Mouse (Mus musculus) kidney, embryonic 14.5 days (tissue): ENCODE data around the gene Papss2. TPM values are rescaled to one million over a fixed set of nuclear protein-coding genes. Genes with fewer than 3 reads are reported as not detected.
"Not testable (repeated sequence)": the region's sequence is repeated elsewhere in the genome, so short reads cannot be mapped to it uniquely, and the experiment has no call there.

Experiments
- ATAC-seq: fragments of 200-750 bp; cut with Nextera tagmentation; 2 replicates; pipeline ENCODE4 v1.8.0; 2017; ENCODE audit warnings: moderate number of reproducible peaks, mild to moderate bottlenecking, moderate TSS enrichment, moderate library complexity; ENCODE audit not compliant: low FRiP score, low TSS enrichment
- H3K27ac ChIP-seq: fragments of 300-500 bp; sonication (generic); 2 replicates; pipeline ENCODE4 v1.5.1; 2014; ENCODE audit warnings: low read depth, mild to moderate bottlenecking, low read length, moderate library complexity, mixed read lengths
- H3K27me3 ChIP-seq: fragments of 300-500 bp; sonication (generic); 2 replicates; pipeline ENCODE4 v1.6.1; 2014; ENCODE audit warnings: mild to moderate bottlenecking, low read length; ENCODE audit not compliant: control insufficient read depth, insufficient read depth
- H3K36me3 ChIP-seq: fragments of 300-500 bp; sonication (generic); 2 replicates; pipeline ENCODE4 v1.6.1; 2014; ENCODE audit warnings: low read length, mixed read lengths; ENCODE audit not compliant: control insufficient read depth, insufficient read depth
- H3K4me1 ChIP-seq: fragments of 300-500 bp; sonication (generic); 2 replicates; pipeline ENCODE4 v1.6.1; 2014; ENCODE audit warnings: low read length, mixed read lengths; ENCODE audit not compliant: control insufficient read depth, insufficient read depth
- H3K4me2 ChIP-seq: fragments of 300-500 bp; sonication (generic); replicated peaks from 2 replicates; pipeline ENCODE4 v1.6.1; 2014; ENCODE audit warnings: low read depth, mild to moderate bottlenecking, low read length
- H3K4me3 ChIP-seq: fragments of 300-500 bp; sonication (generic); 2 replicates; pipeline ENCODE4 v1.5.1; 2014; ENCODE audit warnings: mild to moderate bottlenecking, low read length
- H3K9ac ChIP-seq: fragments of 300-500 bp; sonication (generic); 2 replicates; pipeline ENCODE4 v1.6.1; 2014; ENCODE audit warnings: low read depth, mild to moderate bottlenecking, low read length, moderate library complexity
- H3K9me3 ChIP-seq: fragments of 300-500 bp; sonication (generic); 2 replicates; pipeline ENCODE4 v1.6.1; 2016; ENCODE audit warnings: low read length; ENCODE audit not compliant: control insufficient read depth
- WGBS: fragments of 180-500 bp; shearing (Covaris S2); extraction: QIAGEN DNeasy Blood & Tissue Kit; methylation state at CpG from one replicate; pipeline ENCODE4 v1.1.7; 2014; 5-methylcytosine and 5-hydroxymethylcytosine counted together
- polyA plus RNA-seq: library from polyadenylated mRNA; unstranded; fragments of >200 nt; fragmentation: Nextera tagmentation; extraction: Ambion mirVana; gene quantifications from 2 replicates; pipeline ENCODE4 v1.2.1, GENCODE M21; 2014

Gene Papss2
- polyA plus RNA-seq, 1 experiment from 2014 or later = 19.1 TPM

- no peaks in the 10 kb centered on the region for H3K4me1 ChIP-seq
- no peak overlapping the region for H3K9ac ChIP-seq
- H3K4me2 ChIP-seq = no peak overlapping the region
- H3K9me3 ChIP-seq = no peaks in the 10 kb centered on the region
- H3K4me3 ChIP-seq = no peak overlapping the region
- WGBS = 69% methylated on average over 5 of the region's 5 CpGs
- H3K27me3 ChIP-seq = no peaks in the 10 kb centered on the region
- no peak for ATAC-seq
- no peak overlapping the region for H3K27ac ChIP-seq
- H3K36me3 ChIP-seq = no peaks in the 10 kb centered on the region
Measured at GRCm38 (mm10) chr19:32659346-32659745, 63.8 kb downstream of the Papss2 start.

GRCm38 (mm10) chr19:32662936-32663335 lies 67.3 kb downstream of the Papss2 start:
- H3K9me3 ChIP-seq = no peaks in the 10 kb centered on the region
- no peaks in the 10 kb centered on the region for H3K27me3 ChIP-seq
- no peak overlapping the region for H3K4me2 ChIP-seq
- no peak overlapping the region for H3K4me3 ChIP-seq
- no peaks in the 10 kb centered on the region for H3K4me1 ChIP-seq
- no peak overlapping the region for H3K9ac ChIP-seq
- no peak for ATAC-seq
- WGBS = 90% methylated on average over 6 of the region's 6 CpGs
- no peak overlapping the region for H3K27ac ChIP-seq
- 0 out of 2 replicates have a peak, but pooled peaks cover 3% of the 10 kb centered on the region for H3K36me3 ChIP-seq

- no peaks in the 10 kb centered on the region for H3K9me3 ChIP-seq
- no peak for ATAC-seq
- peaks cover 3% of the 10 kb centered on the region; the same call in 1 of the 2 replicates for H3K36me3 ChIP-seq
- no peaks in the 10 kb centered on the region for H3K27me3 ChIP-seq
- H3K4me1 ChIP-seq = no peaks in the 10 kb centered on the region
- H3K27ac ChIP-seq = no peak overlapping the region
- WGBS = 92% methylated on average over 8 of the region's 8 CpGs
- no peak overlapping the region for H3K9ac ChIP-seq
- H3K4me3 ChIP-seq = no peak overlapping the region
- H3K4me2 ChIP-seq = no peak overlapping the region
Measured at GRCm38 (mm10) chr19:32665243-32665642, 69.7 kb downstream of the Papss2 start.

GRCm38 (mm10) chr19:32667830-32668229 lies 72.2 kb downstream of the Papss2 start:
- ATAC-seq, H3K4me3 ChIP-seq, H3K27me3 ChIP-seq, H3K27ac ChIP-seq, H3K9me3 ChIP-seq, H3K9ac ChIP-seq, H3K36me3 ChIP-seq, H3K4me2 ChIP-seq, H3K4me1 ChIP-seq: not testable (repeated sequence)
- 94% methylated on average over 1 of the region's 1 CpGs for WGBS

GRCm38 (mm10) chr19:32675766-32676165 lies 80.2 kb downstream of the Papss2 start:
- Histone ChIP-seq H3K4me1 (no peaks in the 10 kb centered on the region), H3K27me3 (no peaks in the 10 kb centered on the region), H3K36me3 (peaks cover 30% of the 10 kb centered on the region), H3K4me2 (no peak overlapping the region), H3K4me3 (no peak overlapping the region), H3K9me3 (no peaks in the 10 kb centered on the region), H3K9ac (no peak overlapping the region), H3K27ac (no peak overlapping the region)
- ATAC-seq = no peak
- WGBS = 92% methylated on average over 3 of the region's 3 CpGs

- no peak for ATAC-seq
- peaks cover 43% of the 10 kb centered on the region for H3K36me3 ChIP-seq
- H3K4me1 ChIP-seq = no peaks in the 10 kb centered on the region
- WGBS = 91% methylated on average over 2 of the region's 2 CpGs
- no peaks in the 10 kb centered on the region for H3K9me3 ChIP-seq
- H3K27ac ChIP-seq = no peak overlapping the region
- no peak overlapping the region for H3K4me3 ChIP-seq
- H3K27me3 ChIP-seq = no peaks in the 10 kb centered on the region
- H3K4me2 ChIP-seq = no peak overlapping the region
- no peak overlapping the region for H3K9ac ChIP-seq
Measured at GRCm38 (mm10) chr19:32680894-32681293, 85.3 kb downstream of the Papss2 start.

GRCm38 (mm10) chr19:32683081-32683480 lies 87.5 kb downstream of the Papss2 start:
- peaks cover 52% of the 10 kb centered on the region for H3K36me3 ChIP-seq
- H3K9ac ChIP-seq = no peak overlapping the region
- H3K4me3 ChIP-seq = no peak overlapping the region
- H3K4me1 ChIP-seq = no peaks in the 10 kb centered on the region
- H3K27ac ChIP-seq = no peak overlapping the region
- H3K27me3 ChIP-seq = no peaks in the 10 kb centered on the region
- no peak for ATAC-seq
- H3K4me2 ChIP-seq = no peak overlapping the region
- H3K9me3 ChIP-seq = no peaks in the 10 kb centered on the region
- WGBS = 93% methylated on average over 5 of the region's 5 CpGs

GRCm38 (mm10) chr19:32687721-32688120 lies 92.1 kb downstream of the Papss2 start:
- Histone ChIP-seq H3K27me3 (no peaks in the 10 kb centered on the region), H3K4me2 (no peak overlapping the region), H3K9me3 (no peaks in the 10 kb centered on the region), H3K36me3 (peaks cover 56% of the 10 kb centered on the region), H3K4me3 (no peak overlapping the region), H3K9ac (no peak overlapping the region), H3K4me1 (no peaks in the 10 kb centered on the region), H3K27ac (no peak overlapping the region)
- ATAC-seq = no peak
- WGBS = 88% methylated on average over 5 of the region's 5 CpGs

- not testable (repeated sequence) for H3K27me3 ChIP-seq, H3K4me1 ChIP-seq, H3K27ac ChIP-seq, ATAC-seq, H3K4me3 ChIP-seq, H3K9ac ChIP-seq, H3K4me2 ChIP-seq, H3K9me3 ChIP-seq
- H3K36me3 ChIP-seq = peaks cover 56% of the 10 kb centered on the region
- 86% methylated on average over 3 of the region's 3 CpGs for WGBS
Measured at GRCm38 (mm10) chr19:32688227-32688626, 92.6 kb downstream of the Papss2 start.
